Mouse (Mus musculus) hematopoietic stem cell, adult 5-6 weeks (primary cell): ENCODE measurements around the gene Olfr1344. TPM values are rescaled to one million over a fixed set of nuclear protein-coding genes. Genes with fewer than 3 reads are reported as not detected.
"Not testable (repeated sequence)": the region's sequence is repeated elsewhere in the genome, so short reads cannot be mapped to it uniquely, and the experiment has no call there.

ENCODE experiments used
- ATAC-seq, 2 experiments: fragments of 125-278 bp in 1 of 2; replicated peaks in 1 of 2; 2 replicates each; pipeline ENCODE4 v1.8.0; 2016 to 2017; ENCODE audit warnings: inconsistent platforms in 2 of 2, mild to moderate bottlenecking in 2 of 2, moderate number of reproducible peaks in 2 of 2, low read depth in 1 of 2, moderate TSS enrichment in 1 of 2; ENCODE audit not compliant: low FRiP score in 2 of 2, poor library complexity in 2 of 2, severe bottlenecking in 2 of 2, insufficient read depth in 1 of 2, low TSS enrichment in 1 of 2
- total RNA-seq: library from RNA; stranded (forward); fragments of 172-1452, 232-1000 nt; gene quantifications from 2 replicates; pipeline ENCODE4 v1.2.3, GENCODE M21; 2017

The Olfr1344 gene
- total RNA-seq, result not detected in 2 replicates

- ATAC-seq, result no peak
These were observed at the start of gene Olfr1344 for GRCm38 (mm10) chr7:6438388-6438787. Olfr1344 (plus strand) TSS chr7:6438688.

- ATAC-seq, result no peak
These were observed 49.5 kb upstream of the Olfr1344 start for GRCm38 (mm10) chr7:6388971-6389370.

GRCm38 (mm10) chr7:6389449-6389848 is 49.0 kb upstream of the Olfr1344 start:
- no peak for ATAC-seq

GRCm38 (mm10) chr7:6397996-6398975 is 40.2 kb upstream of the Olfr1344 start, which contains the start of gene Smim17:
Smim17 (plus strand) TSS chr7:6398715.
- peak; percentile 89 to 93 for ATAC-seq

GRCm38 (mm10) chr7:6410043-6410442 is 28.4 kb upstream of the Olfr1344 start, which contains the start of gene Gm20715:
Gm20715 (plus strand) TSS chr7:6410277.
- peak; percentile 99 to 100 for ATAC-seq

GRCm38 (mm10) chr7:6414626-6415441 is 23.7 kb upstream of the Olfr1344 start:
- no peak for ATAC-seq

- no peak for ATAC-seq
These were observed 23.1 kb upstream of the Olfr1344 start for GRCm38 (mm10) chr7:6415442-6415787.

GRCm38 (mm10) chr7:6419894-6420293 is 18.6 kb upstream of the Olfr1344 start:
- no peak for ATAC-seq

GRCm38 (mm10) chr7:6429381-6429780 is 9.1 kb upstream of the Olfr1344 start:
- no peak for ATAC-seq

GRCm38 (mm10) chr7:6430342-6430741 is 8.1 kb upstream of the Olfr1344 start:
- peak; percentile 51 to 66; a peak in 1 of 4 replicates for ATAC-seq

- no peak for ATAC-seq
These were observed 2.7 kb downstream of the Olfr1344 start for GRCm38 (mm10) chr7:6441173-6441572.

GRCm38 (mm10) chr7:6447771-6448170 is 9.3 kb downstream of the Olfr1344 start:
- ATAC-seq, result no peak

GRCm38 (mm10) chr7:6455868-6456267 is 17.4 kb downstream of the Olfr1344 start, which contains the start of gene Olfr1336:
Olfr1336 (plus strand) TSS chr7:6456168.
- ATAC-seq, result no peak

GRCm38 (mm10) chr7:6456399-6456798 is 17.9 kb downstream of the Olfr1344 start:
- ATAC-seq, result no peak

- ATAC-seq, result no peak
These were observed 28.5 kb downstream of the Olfr1344 start, which contains the start of gene Olfr1346 for GRCm38 (mm10) chr7:6466951-6467350. Olfr1346 (plus strand) TSS chr7:6467101.

- not testable (repeated sequence) for ATAC-seq
These were observed 39.1 kb downstream of the Olfr1344 start for GRCm38 (mm10) chr7:6477633-6478032.

- ATAC-seq, result no peak
These were observed 48.4 kb downstream of the Olfr1344 start, which contains the start of gene Olfr5 for GRCm38 (mm10) chr7:6486841-6487240. Olfr5 (minus strand) TSS chr7:6486941.
